Mouse (Mus musculus) neural tube, embryonic 12.5 days (tissue): Measurements from ENCODE around the gene Mlph. TPM values are rescaled to one million over a fixed set of nuclear protein-coding genes. Genes with fewer than 3 reads are reported as not detected.
A peak's percentile ranks its signal among the peaks of the same experiment; 100 is the strongest.

Experiments
- ATAC-seq: fragments of 200-750 bp; cut with Nextera tagmentation; 2 replicates; pipeline ENCODE4 v1.8.0; 2017; ENCODE audit warnings: low read depth, mild to moderate bottlenecking, moderate TSS enrichment, moderate library complexity; ENCODE audit not compliant: low FRiP score
- H3K27ac ChIP-seq: fragments of 300-500 bp; sonication (generic); 2 replicates; pipeline ENCODE4 v1.5.1; 2016
- H3K27me3 ChIP-seq: fragments of 300-500 bp; sonication (generic); replicated peaks from 2 replicates; pipeline ENCODE4 v1.6.1; 2016; ENCODE audit warnings: mild to moderate bottlenecking
- H3K36me3 ChIP-seq: fragments of 300-500 bp; sonication (generic); 2 replicates; pipeline ENCODE4 v1.6.1; 2016; ENCODE audit warnings: mild to moderate bottlenecking
- H3K4me1 ChIP-seq: fragments of 300-500 bp; sonication (generic); 2 replicates; pipeline ENCODE4 v1.6.1; 2016
- H3K4me2 ChIP-seq: fragments of 300-500 bp; sonication (generic); replicated peaks from 2 replicates; pipeline ENCODE4 v1.6.1; 2016; ENCODE audit warnings: mild to moderate bottlenecking
- H3K4me3 ChIP-seq: fragments of 300-500 bp; sonication (generic); 2 replicates; pipeline ENCODE4 v1.5.1; 2016
- H3K9ac ChIP-seq: fragments of 300-500 bp; sonication (generic); 2 replicates; pipeline ENCODE4 v1.6.1; 2016; ENCODE audit warnings: mild to moderate bottlenecking
- H3K9me3 ChIP-seq: fragments of 300-500 bp; sonication (generic); 2 replicates; pipeline ENCODE4 v1.6.1; 2016; ENCODE audit warnings: mild to moderate bottlenecking
- WGBS: fragments of 180-500 bp; shearing (Covaris S2); methylation state at CpG from one replicate; pipeline ENCODE4 v1.1.7; 2016; 5-methylcytosine and 5-hydroxymethylcytosine counted together
- polyA plus RNA-seq: library from polyadenylated mRNA; unstranded; fragments of >200 nt; fragmentation: Nextera tagmentation; extraction: Ambion mirVana; gene quantifications from 2 replicates; pipeline ENCODE4 v1.2.1, GENCODE M21; 2016

Mlph gene
- polyA plus RNA-seq, 1 experiment from 2014 or later, result 0.20 TPM

DNA sequence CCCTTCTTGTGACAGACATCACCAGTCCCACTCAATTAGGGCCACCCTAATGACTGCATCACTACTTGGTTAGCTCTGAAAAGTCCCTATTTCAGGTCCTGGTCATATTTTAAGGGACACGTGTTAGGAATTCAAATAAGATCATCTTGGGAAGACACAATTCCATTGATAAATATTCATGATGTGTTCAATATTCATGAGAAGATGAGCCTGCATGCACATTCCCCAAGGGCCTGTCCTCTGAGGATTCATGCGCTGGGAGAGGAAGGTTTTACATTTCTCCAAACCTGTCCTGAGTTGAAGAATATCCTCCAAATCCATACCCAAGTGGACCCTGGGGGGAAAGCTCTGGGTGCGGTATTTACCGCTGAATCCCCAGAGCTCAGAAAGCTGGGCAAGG lies 61.1 kb downstream of the Mlph start:
- Histone ChIP-seq H3K9ac (no peak overlapping the region), H3K9me3 (no peaks in the 10 kb centered on the region), H3K4me1 (peaks cover 31% of the 10 kb centered on the region), H3K27me3 (no peaks in the 10 kb centered on the region), H3K27ac (no peak overlapping the region), H3K4me3 (no peak overlapping the region), H3K4me2 (no peak overlapping the region), H3K36me3 (no peaks in the 10 kb centered on the region)
- WGBS, result 54% methylated on average over 4 of the region's 4 CpGs
- no peak for ATAC-seq

DNA sequence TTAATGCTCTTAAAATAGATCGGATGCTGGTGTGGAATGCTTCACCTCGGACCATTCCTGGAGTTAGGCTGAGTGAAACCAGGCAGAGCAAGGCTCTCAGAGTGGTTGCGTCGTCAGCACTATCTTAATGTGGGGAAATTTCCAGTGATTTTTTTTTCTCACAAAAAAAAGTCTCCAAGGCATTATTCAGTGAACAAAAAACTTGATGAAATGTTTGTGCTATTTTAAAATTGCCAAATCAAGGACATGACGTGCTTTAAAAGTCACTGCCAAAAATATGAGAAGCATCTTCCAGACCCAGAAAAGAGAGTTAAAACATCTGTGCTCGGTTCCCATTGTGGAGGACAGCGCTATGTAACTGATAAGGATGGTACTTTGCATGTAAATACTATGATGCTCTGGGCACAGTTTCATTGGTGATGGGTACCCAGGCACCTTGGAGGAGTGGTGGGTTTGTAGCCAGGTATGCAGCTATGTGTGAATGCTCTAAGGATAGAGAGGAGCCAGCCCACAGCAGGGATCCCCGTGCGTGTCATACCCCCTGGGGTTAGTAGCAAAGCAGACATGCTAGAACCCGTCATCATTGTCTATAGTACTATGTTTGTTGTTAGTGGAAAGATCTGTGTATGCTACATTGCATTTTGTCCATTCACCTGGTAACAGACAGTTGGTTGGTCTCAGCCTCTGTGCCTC lies 65.9 kb downstream of the Mlph start:
- 84% methylated on average over 10 of the region's 10 CpGs for WGBS

DNA sequence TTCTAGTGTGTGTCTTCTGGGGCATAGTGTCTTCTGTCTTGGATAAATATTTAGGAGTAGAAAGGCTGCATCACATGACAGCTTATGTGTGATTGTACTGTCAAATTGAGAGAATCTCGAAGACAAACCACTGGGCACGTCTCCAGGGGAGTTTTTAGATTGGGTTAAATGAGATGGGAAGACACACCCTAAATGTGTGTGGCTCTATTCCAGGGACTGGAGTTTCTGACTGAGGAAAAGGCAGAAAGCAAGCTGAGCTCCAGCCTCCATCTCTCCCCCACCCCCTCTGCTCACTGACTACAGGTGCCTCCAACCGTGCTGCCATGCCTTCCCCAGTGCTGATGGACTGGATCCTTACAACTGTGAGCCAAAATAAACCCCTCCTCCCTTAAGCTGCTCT lies 66.5 kb downstream of the Mlph start:
- H3K4me2 ChIP-seq, result no peak overlapping the region
- H3K9me3 ChIP-seq, result no peaks in the 10 kb centered on the region
- no peak overlapping the region for H3K27ac ChIP-seq
- ATAC-seq, result no peak
- H3K4me1 ChIP-seq, result no peaks in the 10 kb centered on the region
- no peaks in the 10 kb centered on the region for H3K36me3 ChIP-seq
- H3K9ac ChIP-seq, result no peak overlapping the region
- no peaks in the 10 kb centered on the region for H3K27me3 ChIP-seq
- WGBS, result 80% methylated on average over 3 of the region's 3 CpGs
- H3K4me3 ChIP-seq, result no peak overlapping the region

More for the DNA sequence above, 65.9 kb downstream of the Mlph start:
- Histone ChIP-seq H3K9me3 (no peaks in the 10 kb centered on the region), H3K4me1 (peaks cover 4% of the 10 kb centered on the region), H3K4me3 (no peak overlapping the region), H3K9ac (no peak overlapping the region), H3K36me3 (no peaks in the 10 kb centered on the region), H3K27me3 (no peaks in the 10 kb centered on the region), H3K27ac (no peak overlapping the region), H3K4me2 (no peak overlapping the region)
- no peak for ATAC-seq

DNA sequence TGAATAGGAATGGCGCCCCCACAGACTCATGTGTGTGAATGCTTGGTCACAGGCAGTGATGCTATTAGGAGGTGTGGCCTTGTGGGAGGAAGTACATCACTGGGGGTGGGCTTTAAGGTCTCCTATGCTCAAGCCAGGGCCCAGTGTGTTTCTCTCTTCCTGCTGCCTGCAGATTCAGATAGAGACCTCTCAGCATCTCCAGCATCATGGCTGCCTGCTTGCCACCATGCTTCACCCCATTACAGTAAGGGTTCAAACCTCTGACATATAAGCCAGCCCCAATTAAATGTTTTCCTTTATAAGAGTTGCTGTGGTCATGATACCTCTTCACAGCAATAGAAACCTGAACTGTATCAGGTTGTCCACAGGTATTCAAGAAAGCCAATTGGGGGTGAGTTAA lies 81.0 kb downstream of the Mlph start:
- H3K9ac ChIP-seq, result no peak overlapping the region
- peaks cover 22% of the 10 kb centered on the region for H3K4me1 ChIP-seq
- H3K9me3 ChIP-seq, result no peaks in the 10 kb centered on the region
- no peak overlapping the region for H3K4me3 ChIP-seq
- no peak overlapping the region for H3K4me2 ChIP-seq
- 81% methylated on average over 1 of the region's 1 CpGs for WGBS
- H3K36me3 ChIP-seq, result no peaks in the 10 kb centered on the region
- no peak for ATAC-seq
- no peak overlapping the region for H3K27ac ChIP-seq
- no peaks in the 10 kb centered on the region for H3K27me3 ChIP-seq

DNA sequence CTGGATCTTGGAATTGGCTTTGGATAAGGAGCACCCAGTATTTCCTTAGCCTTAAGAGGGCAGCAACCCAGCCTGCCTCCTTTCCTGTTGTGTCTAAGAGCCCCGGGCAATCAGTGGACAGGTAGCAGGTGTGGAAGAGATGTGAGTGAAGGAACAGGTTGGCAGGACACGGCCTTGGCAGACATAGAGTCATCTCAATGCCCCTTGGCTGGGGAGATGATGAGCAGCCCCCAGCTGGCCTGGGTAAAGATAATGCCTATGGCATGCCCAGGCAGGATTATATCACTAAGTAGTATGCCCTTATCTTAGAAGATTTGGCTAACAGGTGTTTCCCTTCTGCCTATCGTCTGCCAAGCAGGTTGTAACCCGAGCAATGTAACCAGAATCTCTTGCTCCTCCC lies 82.3 kb downstream of the Mlph start:
- Histone ChIP-seq H3K36me3 (no peaks in the 10 kb centered on the region), H3K27me3 (no peaks in the 10 kb centered on the region), H3K4me2 (no peak overlapping the region), H3K4me1 (peaks cover 22% of the 10 kb centered on the region), H3K9ac (no peak overlapping the region), H3K27ac (no peak overlapping the region), H3K9me3 (no peaks in the 10 kb centered on the region), H3K4me3 (no peak overlapping the region)
- WGBS, result 76% methylated on average over 4 of the region's 4 CpGs
- no peak for ATAC-seq

DNA sequence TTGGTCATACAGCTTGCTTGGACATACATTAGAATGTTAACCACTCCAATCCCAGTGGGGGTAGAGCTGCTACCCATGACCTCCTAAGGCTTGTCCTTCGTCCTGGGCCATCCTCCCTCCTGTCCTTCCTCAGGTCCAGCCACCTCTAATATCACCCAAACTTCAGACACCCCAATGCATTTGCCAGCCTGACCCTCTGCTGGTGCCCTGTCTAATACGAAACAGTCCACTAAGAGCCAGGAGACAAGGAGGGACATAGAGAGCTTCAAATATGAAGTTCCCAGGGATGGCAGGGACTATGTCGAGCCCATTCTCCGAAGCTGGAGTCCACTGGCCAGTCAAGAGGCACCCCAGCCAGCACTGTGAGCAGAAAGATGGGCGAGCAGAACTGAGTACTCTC lies 82.8 kb downstream of the Mlph start:
- Histone ChIP-seq H3K9me3 (no peaks in the 10 kb centered on the region), H3K9ac (no peak overlapping the region), H3K27ac (no peak overlapping the region), H3K4me1 (peaks cover 22% of the 10 kb centered on the region), H3K36me3 (no peaks in the 10 kb centered on the region), H3K4me2 (peak overlapping the region; percentile 96), H3K4me3 (no peak overlapping the region), H3K27me3 (no peaks in the 10 kb centered on the region)
- 92% methylated on average over 5 of the region's 5 CpGs for WGBS
- no peak for ATAC-seq

DNA sequence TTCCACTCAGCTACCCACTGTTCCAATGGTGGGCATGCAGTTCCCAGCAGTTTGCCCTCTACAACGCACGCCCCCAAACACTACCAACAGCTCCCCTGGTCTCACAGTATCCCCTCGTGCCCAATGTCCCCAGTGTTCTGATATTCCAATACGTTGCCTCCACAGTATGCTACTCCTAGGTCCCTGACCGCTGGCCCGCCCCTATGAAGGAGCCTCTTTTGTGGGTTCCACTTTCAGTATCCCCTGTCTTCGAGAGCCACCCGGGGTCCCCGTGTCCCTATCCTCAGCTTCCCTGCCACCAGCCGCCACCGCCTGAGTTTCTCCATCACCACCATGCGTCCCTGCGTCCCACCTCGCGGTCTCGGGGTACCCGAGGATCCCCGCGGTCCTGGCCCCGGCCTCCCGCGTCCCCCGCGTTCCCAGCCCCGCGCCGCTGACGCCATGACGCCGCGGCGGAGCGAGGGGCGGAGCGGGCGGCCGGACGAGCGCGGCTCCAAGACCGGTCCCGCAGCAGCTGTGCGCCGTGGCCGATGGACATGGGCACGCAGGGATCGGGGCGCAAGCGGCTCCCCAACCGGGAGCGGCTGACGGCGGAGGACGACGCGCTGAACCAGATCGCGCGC lies 83.5 kb downstream of the Mlph start, which contains the start of gene Lrrfip1:
Lrrfip1 (plus strand) TSS at position 470 of the 623 bp plus-strand sequence.
- Histone ChIP-seq H3K9me3 (no peaks in the 10 kb centered on the region), H3K4me3 (peak within 1 kb of the TSS; percentile 70), H3K4me2 (peak within 1 kb of the TSS; percentile 96), H3K27me3 (no peaks in the 10 kb centered on the region), H3K36me3 (no peaks in the 10 kb centered on the region), H3K9ac (peak within 1 kb of the TSS; percentile 83), H3K4me1 (peaks cover 22% of the 10 kb centered on the region), H3K27ac (no peak within 1 kb of the TSS)
- 3% methylated on average over 59 of the region's 59 CpGs for WGBS
- peak; percentile 77 for ATAC-seq

DNA sequence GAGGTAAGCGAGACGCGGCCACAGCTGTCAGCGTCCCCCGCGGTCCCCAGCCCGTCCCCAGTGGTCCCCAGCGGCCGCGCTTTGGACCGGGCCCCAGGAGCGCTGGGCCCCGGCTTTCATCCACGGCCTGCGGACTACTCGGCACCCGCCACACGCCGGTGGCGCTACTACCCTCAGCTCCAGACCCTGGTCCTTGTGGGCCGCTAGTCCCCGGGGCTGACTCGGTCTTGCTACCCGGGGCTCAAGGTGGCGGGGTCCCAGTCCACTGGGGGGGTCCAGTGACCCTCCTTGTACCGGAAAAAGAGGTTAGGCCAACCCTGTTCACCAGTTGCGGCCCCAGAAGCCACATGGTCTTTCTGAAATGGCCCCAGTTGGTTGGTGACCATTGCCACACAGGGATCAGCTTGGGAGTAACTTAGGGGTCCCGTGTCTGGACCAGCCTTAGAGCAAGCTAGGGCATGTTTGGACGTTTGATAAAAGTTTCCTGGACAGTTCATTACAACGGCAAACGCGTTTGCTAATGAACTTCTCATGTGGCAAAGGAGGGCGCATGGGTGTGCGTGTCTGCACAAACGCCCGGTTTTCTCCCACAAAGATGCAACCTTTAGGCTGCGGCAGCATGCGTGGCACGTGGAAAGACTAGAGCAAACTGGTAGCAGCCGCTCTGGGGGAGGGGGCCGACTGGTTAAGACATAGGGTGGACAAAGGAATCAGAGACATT lies 84.2 kb downstream of the Mlph start:
- no peaks in the 10 kb centered on the region for H3K27me3 ChIP-seq
- H3K9me3 ChIP-seq, result no peaks in the 10 kb centered on the region
- H3K27ac ChIP-seq, result no peak overlapping the region
- no peaks in the 10 kb centered on the region for H3K36me3 ChIP-seq
- peak; percentile 65 for ATAC-seq
- peaks cover 22% of the 10 kb centered on the region for H3K4me1 ChIP-seq
- peak overlapping the region; percentile 96 for H3K4me2 ChIP-seq
- H3K9ac ChIP-seq, result peak overlapping the region; percentile 83
- 3% methylated on average over 41 of the region's 41 CpGs for WGBS
- H3K4me3 ChIP-seq, result peak overlapping the region; percentile 70

DNA sequence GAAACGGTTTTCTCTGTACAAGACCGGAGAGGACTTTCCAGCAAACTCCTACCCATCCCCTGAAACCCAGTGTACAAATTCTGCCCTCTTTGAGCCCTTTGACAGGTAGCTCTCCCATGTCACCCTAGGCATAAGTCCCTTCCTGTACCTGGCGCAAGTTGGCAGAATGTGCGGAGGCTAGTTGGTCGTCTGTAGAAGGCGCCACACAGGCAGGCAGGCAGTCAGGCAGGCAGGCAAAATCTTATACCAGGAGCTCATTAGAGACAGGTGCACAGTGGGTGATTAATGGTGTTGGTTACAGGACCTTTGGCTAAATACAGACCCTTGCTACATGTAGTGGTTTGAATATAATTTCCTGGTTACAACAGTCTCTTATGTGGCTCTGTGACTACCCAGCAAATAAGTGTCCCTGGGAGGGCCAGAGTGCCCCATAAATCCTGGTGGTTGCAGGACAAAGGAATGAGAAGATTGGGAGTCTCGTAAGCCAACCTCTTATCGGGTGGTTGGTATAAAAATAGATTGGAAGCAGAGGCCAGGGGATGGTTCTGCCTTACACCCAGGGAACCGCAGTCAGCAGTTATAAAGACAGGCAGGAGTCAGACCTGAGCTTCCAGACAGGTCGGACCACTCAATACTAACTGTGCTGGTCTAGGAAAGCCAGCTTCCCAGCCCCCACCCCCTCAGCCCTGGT lies 85.2 kb downstream of the Mlph start:
- Histone ChIP-seq H3K27ac (no peak overlapping the region), H3K4me3 (0 out of 2 replicates have a peak overlapping the region, but pooled peaks have one; percentile 7), H3K4me2 (peak overlapping the region; percentile 96), H3K27me3 (no peaks in the 10 kb centered on the region), H3K4me1 (peaks cover 22% of the 10 kb centered on the region), H3K36me3 (no peaks in the 10 kb centered on the region), H3K9me3 (no peaks in the 10 kb centered on the region), H3K9ac (no peak overlapping the region)
- ATAC-seq, result no peak
- 68% methylated on average over 10 of the region's 10 CpGs for WGBS

Other genes starting within 250 kb of the Mlph start
- gene Col6a3, start 71.1 kb upstream of the Mlph start, polyA plus RNA-seq, result 14.6 and 14.8 TPM in 2 replicates
- gene Prlh, start 38.0 kb downstream of the Mlph start, polyA plus RNA-seq, result not detected in 2 replicates
- gene Rab17, start 54.6 kb downstream of the Mlph start, polyA plus RNA-seq, result not detected in 2 replicates
- 27.6 and 27.9 TPM in 2 replicates for gene Lrrfip1, start 83.7 kb downstream of the Mlph start, polyA plus RNA-seq
- 0.38 and 1.5 TPM in 2 replicates for gene Rbm44, start 230.0 kb downstream of the Mlph start, polyA plus RNA-seq